Mouse (Mus musculus) erythroblast, adult 5-6 weeks (primary cell): ENCODE measurements around the gene Rpl39l. TPM values are rescaled to one million over a fixed set of nuclear protein-coding genes. Genes with fewer than 3 reads are reported as not detected.
"Not testable (repeated sequence)": the region's sequence is repeated elsewhere in the genome, so short reads cannot be mapped to it uniquely, and the experiment has no call there.

Source experiments
- ATAC-seq: replicated peaks from 2 replicates; pipeline ENCODE4 v1.8.0; 2016; ENCODE audit warnings: moderate number of reproducible peaks, mild to moderate bottlenecking, moderate TSS enrichment, inconsistent platforms; ENCODE audit not compliant: poor library complexity, low FRiP score, severe bottlenecking
- total RNA-seq, 2 experiments: library from RNA; stranded (forward) in 1 of 2; stranded (reverse) in 1 of 2; fragments of 150-400 nt in 1 of 2; fragments of 200-764, 138-1000 nt in 1 of 2; gene quantifications; 2 replicates each; pipeline versions ENCODE4 v1.2.3 to v1.2.4; 2015 to 2017; ENCODE audit warnings: low replicate concordance in 2 of 2

The Rpl39l gene
- total RNA-seq (2015; ENCODE audit: low replicate concordance) (not detected in 2 replicates), total RNA-seq (2017; ENCODE audit: low replicate concordance) (not detected in 2 replicates)

- no peak for ATAC-seq
These were observed at the start of gene Rpl39l for GRCm38 (mm10) chr16:10170005-10170404. Gene Rpl39l (plus strand): TSS chr16:10170226.

GRCm38 (mm10) chr16:10127586-10127985 lies 42.4 kb upstream of the Rpl39l start:
- ATAC-seq = no peak

- no peak for ATAC-seq
These were observed 40.7 kb upstream of the Rpl39l start for GRCm38 (mm10) chr16:10129052-10129911.

- ATAC-seq = no peak
These were observed 26.9 kb upstream of the Rpl39l start for GRCm38 (mm10) chr16:10143166-10143565.

GRCm38 (mm10) chr16:10147401-10147800 lies 22.6 kb upstream of the Rpl39l start:
- no peak for ATAC-seq

GRCm38 (mm10) chr16:10169123-10169905 lies 712 bp upstream of the Rpl39l start:
- no peak for ATAC-seq

- no peak for ATAC-seq
These were observed 1.2 kb downstream of the Rpl39l start for GRCm38 (mm10) chr16:10171276-10171675.

GRCm38 (mm10) chr16:10172179-10172820 lies 2.3 kb downstream of the Rpl39l start:
- ATAC-seq = no peak

- ATAC-seq = not testable (repeated sequence)
These were observed 17.4 kb downstream of the Rpl39l start for GRCm38 (mm10) chr16:10187461-10187860.

- no peak for ATAC-seq
These were observed 22.9 kb downstream of the Rpl39l start, which contains the start of gene Atf7ip2 for GRCm38 (mm10) chr16:10192679-10193506. Gene Atf7ip2 (plus strand): TSS chr16:10192712.

- ATAC-seq = no peak
These were observed 38.8 kb downstream of the Rpl39l start for GRCm38 (mm10) chr16:10208777-10209176.

GRCm38 (mm10) chr16:10216366-10216765 lies 46.3 kb downstream of the Rpl39l start:
- not testable (repeated sequence) for ATAC-seq

- not testable (repeated sequence) for ATAC-seq
These were observed 47.0 kb downstream of the Rpl39l start for GRCm38 (mm10) chr16:10217020-10217419.

Other genes with a start within 250 kb of the Rpl39l start
- gene Grin2a, start 174.7 kb upstream of the Rpl39l start, total RNA-seq (2015; ENCODE audit: low replicate concordance) = not detected in 2 replicates
- under 0.01 TPM in 1 of 2 replicates, not detected in the other for gene Grin2a, start 174.7 kb upstream of the Rpl39l start, total RNA-seq (2017; ENCODE audit: low replicate concordance)
- not detected in 2 replicates for gene Atf7ip2, start 22.5 kb downstream of the Rpl39l start, total RNA-seq (2015; ENCODE audit: low replicate concordance)
- gene Atf7ip2, start 22.5 kb downstream of the Rpl39l start, total RNA-seq (2017; ENCODE audit: low replicate concordance) = 1.8 TPM in 1 of 2 replicates, not detected in the other
- not detected in 2 replicates for gene Emp2, start 143.7 kb downstream of the Rpl39l start, total RNA-seq (2015; ENCODE audit: low replicate concordance)
- not detected in 2 replicates for gene Emp2, start 143.7 kb downstream of the Rpl39l start, total RNA-seq (2017; ENCODE audit: low replicate concordance)
- not detected in 2 replicates for gene Tekt5, start 225.3 kb downstream of the Rpl39l start, total RNA-seq (2015; ENCODE audit: low replicate concordance)
- gene Tekt5, start 225.3 kb downstream of the Rpl39l start, total RNA-seq (2017; ENCODE audit: low replicate concordance) = not detected in 2 replicates
- gene Nubp1, start 241.7 kb downstream of the Rpl39l start, total RNA-seq (2015; ENCODE audit: low replicate concordance) = 1.0 and 6.7 TPM in 2 replicates
- 7.8 and 8.6 TPM in 2 replicates for gene Nubp1, start 241.7 kb downstream of the Rpl39l start, total RNA-seq (2017; ENCODE audit: low replicate concordance)